Mouse (Mus musculus): ENCODE data around the gene Gpkow. TPM values are rescaled to one million over a fixed set of nuclear protein-coding genes. Genes with fewer than 3 reads are reported as not detected.
A peak's percentile ranks its signal among the peaks of the same experiment; 100 is the strongest.

Gene Gpkow
- total RNA-seq, 2 experiments from 2014 or later, result 21.2 to 32.7 TPM

DNA sequence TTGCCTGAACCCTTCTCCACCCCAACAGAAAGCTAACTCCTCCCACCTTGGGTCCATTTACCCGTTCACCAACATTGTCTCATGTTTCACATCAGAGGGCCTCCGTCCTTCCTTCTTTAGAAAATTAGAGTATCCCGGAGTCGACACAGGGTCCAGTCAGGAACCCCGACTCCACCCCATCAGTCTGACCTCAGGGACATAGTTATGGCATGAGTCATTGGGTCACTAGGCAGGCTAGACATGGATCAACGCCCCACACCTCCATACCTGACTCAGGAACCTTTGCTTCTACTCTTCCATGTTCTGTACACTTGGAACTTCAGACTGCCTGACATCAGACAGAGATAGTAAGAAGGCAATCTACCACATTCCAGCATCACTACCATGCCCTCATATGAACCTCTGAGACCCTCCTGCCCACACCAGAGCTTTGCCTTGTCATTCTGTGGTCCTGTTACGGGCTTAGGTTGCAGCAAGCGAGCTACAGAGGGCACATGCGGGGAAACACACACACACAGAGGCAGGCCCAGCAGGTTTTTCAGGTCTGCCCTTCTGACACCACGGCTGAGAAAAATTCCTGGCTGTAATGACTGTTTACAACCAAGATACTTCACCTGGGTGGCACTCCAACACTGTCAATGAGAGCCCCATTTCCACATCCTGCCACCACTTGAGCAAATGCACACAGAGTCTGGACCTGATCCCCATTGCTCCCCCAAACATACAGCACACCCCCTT, 43.3 kb downstream of the Gpkow start:
- no peak for ATAC-seq (replicated peaks; ENCODE audit: poor library complexity, severe bottlenecking)

DNA sequence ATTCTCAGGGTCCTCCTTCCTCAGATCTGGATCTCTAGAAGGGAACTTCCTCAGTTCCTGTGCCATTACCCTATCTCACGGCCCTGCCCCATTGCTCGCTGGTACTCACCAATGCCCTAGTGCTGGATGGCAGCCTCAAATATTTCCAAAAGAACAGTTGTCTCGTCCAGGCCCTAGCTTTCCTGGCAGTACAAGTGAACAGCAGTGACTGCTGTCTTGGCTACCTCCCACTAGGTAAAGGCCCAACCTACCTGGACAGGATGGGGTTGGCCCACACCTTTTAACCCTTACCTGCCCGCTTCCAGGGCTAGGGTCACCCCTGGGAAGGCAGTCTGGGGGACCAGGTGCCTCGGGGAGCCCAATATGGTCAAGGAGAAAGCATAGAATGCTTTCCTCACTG, 44.2 kb downstream of the Gpkow start:
- no peak for ATAC-seq (replicated peaks; ENCODE audit: poor library complexity, severe bottlenecking)

DNA sequence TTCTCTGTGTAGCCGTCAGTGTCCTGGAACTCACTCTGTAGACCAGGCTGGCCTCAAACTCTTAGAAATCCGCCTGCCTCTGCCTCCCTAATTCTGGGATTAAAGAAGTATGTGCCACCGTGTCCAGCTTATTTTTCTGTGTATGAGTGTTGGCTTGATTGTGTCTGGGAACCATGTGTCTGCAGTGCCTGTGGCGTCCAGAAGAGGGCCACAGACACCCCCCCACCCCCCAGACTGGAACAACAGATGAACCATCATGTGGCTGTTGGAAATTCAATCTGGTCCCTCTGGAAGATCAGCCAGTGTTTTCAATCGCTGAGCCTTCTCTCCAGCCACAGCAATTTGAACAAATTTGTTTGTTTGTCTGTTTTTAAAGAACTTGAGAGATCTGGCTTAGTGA, 46.5 kb downstream of the Gpkow start:
- no peak for ATAC-seq (replicated peaks; ENCODE audit: poor library complexity, severe bottlenecking)

DNA sequence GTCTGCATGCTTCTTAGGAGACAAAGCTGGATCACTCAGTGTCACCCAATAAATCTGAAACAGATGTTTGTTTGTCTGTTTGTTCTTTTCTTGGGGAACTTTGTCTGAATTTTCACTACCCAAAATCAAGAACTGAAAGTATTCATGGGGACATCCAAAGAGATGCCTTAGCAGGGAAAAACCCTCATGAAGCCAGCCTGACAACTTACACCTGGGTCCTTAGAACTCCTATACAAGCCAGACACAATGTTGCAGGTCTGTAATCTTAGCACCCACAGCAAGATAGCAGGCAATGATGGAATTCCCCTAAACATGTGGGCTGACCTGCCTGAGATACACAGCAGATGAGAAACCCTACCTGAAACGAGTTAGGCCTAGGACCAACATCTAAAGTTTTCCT, 48.0 kb downstream of the Gpkow start:
- no peak for ATAC-seq (replicated peaks; ENCODE audit: poor library complexity, severe bottlenecking)

DNA sequence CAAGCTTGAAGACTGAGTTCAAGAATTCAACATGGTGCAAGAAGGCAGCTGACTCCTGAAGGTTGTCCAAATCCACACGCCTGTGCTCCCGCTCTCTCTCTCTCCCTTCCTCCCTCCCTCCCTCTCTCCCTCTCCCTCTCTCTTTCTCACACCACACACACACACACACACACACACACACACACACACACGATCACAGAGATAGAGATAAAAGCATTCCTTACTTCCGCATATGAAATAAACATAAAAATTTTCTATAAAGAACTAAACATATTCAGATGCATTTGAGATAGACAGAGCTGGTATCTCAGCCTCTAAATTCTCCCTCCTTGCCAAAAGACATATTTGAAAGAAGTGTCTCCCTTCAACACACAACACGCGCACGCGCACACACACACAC, 48.5 kb downstream of the Gpkow start:
- no peak for ATAC-seq (replicated peaks; ENCODE audit: poor library complexity, severe bottlenecking)

DNA sequence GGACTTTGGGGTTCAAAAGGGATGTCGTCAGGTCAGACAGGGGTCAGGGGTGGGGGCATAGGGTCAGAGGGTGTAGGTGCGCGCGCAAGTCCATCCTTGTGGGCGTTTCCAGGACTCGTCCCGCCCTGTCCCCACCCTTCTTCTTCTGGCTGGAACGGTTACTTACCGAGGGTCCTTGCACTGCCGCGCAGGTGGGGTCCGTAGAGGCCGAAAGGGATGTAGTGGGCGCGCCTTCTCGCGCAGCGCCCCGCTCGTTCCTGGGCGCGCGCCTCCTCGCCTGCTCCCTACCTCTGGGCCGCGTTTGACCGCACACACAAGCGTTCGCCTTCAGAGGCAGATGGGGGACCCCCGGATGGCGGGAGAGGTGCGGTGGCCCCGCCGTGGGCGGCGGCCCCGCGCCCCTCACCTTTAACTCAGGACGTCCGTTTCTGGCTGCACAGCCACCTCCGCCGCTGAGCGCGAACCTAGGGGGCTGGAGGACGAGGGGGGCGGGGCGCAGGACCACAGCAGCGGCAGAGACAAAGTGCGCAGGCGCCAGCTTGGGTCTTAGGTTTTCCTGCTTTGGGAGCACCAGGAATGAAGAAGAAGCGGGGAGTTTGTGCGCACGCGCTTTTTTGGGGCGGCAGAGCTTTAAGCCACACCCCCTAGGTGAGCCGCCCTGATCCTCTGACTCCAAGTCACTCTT, 53.6 kb downstream of the Gpkow start, which contains the start of gene Ccdc120:
Gene Ccdc120, minus strand, starts transcription at position 474 of the 685 bp plus-strand sequence.
- ATAC-seq (replicated peaks; ENCODE audit: poor library complexity, severe bottlenecking), result peak; percentile 59

DNA sequence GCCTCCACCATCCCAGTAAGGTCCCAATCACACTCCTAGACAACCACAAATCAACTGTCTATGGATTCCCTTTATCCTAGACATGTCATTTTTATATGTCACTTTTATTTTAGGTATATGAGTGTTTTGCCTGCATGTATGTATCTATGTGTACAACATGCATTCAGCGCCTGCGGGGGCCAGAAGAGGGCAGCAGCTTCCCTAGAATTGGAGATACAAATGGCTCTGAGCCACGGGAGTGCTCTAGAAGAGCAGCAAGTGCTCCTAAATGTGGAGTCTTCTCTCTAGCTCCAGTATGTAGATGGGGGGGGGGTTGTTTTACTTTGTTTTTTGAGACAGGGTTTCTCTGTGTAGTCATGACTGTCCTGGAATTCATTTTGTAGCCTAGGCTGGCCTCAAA, 56.7 kb downstream of the Gpkow start:
- peak; percentile 70 for ATAC-seq (replicated peaks; ENCODE audit: poor library complexity, severe bottlenecking)

Other genes with a start within 250 kb of the Gpkow start
- gene Foxp3, start 123.5 kb upstream of the Gpkow start, total RNA-seq (2014; fragmentation: Nextera tagmentation), result not detected in 2 replicates
- gene Foxp3, start 123.5 kb upstream of the Gpkow start, total RNA-seq (2017), result not detected in 2 replicates
- 0.30 and 1.8 TPM in 2 replicates for gene Ppp1r3f, start 122.8 kb upstream of the Gpkow start, total RNA-seq (2014; fragmentation: Nextera tagmentation)
- gene Ppp1r3f, start 122.8 kb upstream of the Gpkow start, total RNA-seq (2017), result 0.26 and 1.6 TPM in 2 replicates
- gene Ccdc22, start 91.6 kb upstream of the Gpkow start, total RNA-seq (2014; fragmentation: Nextera tagmentation), result 37.5 and 38.0 TPM in 2 replicates
- 41.4 and 45.7 TPM in 2 replicates for gene Ccdc22, start 91.6 kb upstream of the Gpkow start, total RNA-seq (2017)
- 0.53 TPM in 1 of 2 replicates, not detected in the other for gene Cacna1f, start 90.0 kb upstream of the Gpkow start, total RNA-seq (2014; fragmentation: Nextera tagmentation)
- gene Cacna1f, start 90.0 kb upstream of the Gpkow start, total RNA-seq (2017), result 0.09 and 0.46 TPM in 2 replicates
- 0.23 and 0.97 TPM in 2 replicates for gene Syp, start 58.7 kb upstream of the Gpkow start, total RNA-seq (2014; fragmentation: Nextera tagmentation)
- gene Syp, start 58.7 kb upstream of the Gpkow start, total RNA-seq (2017), result 0.13 TPM in 1 of 2 replicates, not detected in the other
- gene Prickle3, start 39.9 kb upstream of the Gpkow start, total RNA-seq (2014; fragmentation: Nextera tagmentation), result 8.4 and 12.5 TPM in 2 replicates
- gene Prickle3, start 39.9 kb upstream of the Gpkow start, total RNA-seq (2017), result 2.6 and 2.7 TPM in 2 replicates
- gene Plp2, start 25.7 kb upstream of the Gpkow start, total RNA-seq (2014; fragmentation: Nextera tagmentation), result 51.4 and 73.9 TPM in 2 replicates
- 16.0 and 20.9 TPM in 2 replicates for gene Plp2, start 25.7 kb upstream of the Gpkow start, total RNA-seq (2017)
- not detected in 2 replicates for gene Magix, start 15.9 kb upstream of the Gpkow start, total RNA-seq (2014; fragmentation: Nextera tagmentation)
- gene Magix, start 15.9 kb upstream of the Gpkow start, total RNA-seq (2017), result 0.17 TPM in 1 of 2 replicates, not detected in the other
- 24.1 and 31.2 TPM in 2 replicates for gene Wdr45, start 17.2 kb downstream of the Gpkow start, total RNA-seq (2014; fragmentation: Nextera tagmentation)
- 22.5 and 27.6 TPM in 2 replicates for gene Wdr45, start 17.2 kb downstream of the Gpkow start, total RNA-seq (2017)
- not detected in 2 replicates for gene Gm45208, start 25.1 kb downstream of the Gpkow start, total RNA-seq (2014; fragmentation: Nextera tagmentation)
- not detected in 2 replicates for gene Gm45208, start 25.1 kb downstream of the Gpkow start, total RNA-seq (2017)
- gene Praf2, start 31.3 kb downstream of the Gpkow start, total RNA-seq (2014; fragmentation: Nextera tagmentation), result 4.3 and 16.1 TPM in 2 replicates
- 2.8 and 6.2 TPM in 2 replicates for gene Praf2, start 31.3 kb downstream of the Gpkow start, total RNA-seq (2017)
- not detected in 2 replicates for gene Ccdc120, start 53.8 kb downstream of the Gpkow start, total RNA-seq (2014; fragmentation: Nextera tagmentation)
- 0.04 and 0.21 TPM in 2 replicates for gene Ccdc120, start 53.8 kb downstream of the Gpkow start, total RNA-seq (2017)
- 17.4 and 27.8 TPM in 2 replicates for gene Tfe3, start 65.4 kb downstream of the Gpkow start, total RNA-seq (2014; fragmentation: Nextera tagmentation)
- gene Tfe3, start 65.4 kb downstream of the Gpkow start, total RNA-seq (2017), result 5.7 and 7.2 TPM in 2 replicates
- gene Gripap1, start 92.6 kb downstream of the Gpkow start, total RNA-seq (2014; fragmentation: Nextera tagmentation), result 43.6 and 52.5 TPM in 2 replicates
- 59.7 and 78.0 TPM in 2 replicates for gene Gripap1, start 92.6 kb downstream of the Gpkow start, total RNA-seq (2017)
- 0.32 and 2.5 TPM in 2 replicates for gene Kcnd1, start 125.2 kb downstream of the Gpkow start, total RNA-seq (2014; fragmentation: Nextera tagmentation)
- gene Kcnd1, start 125.2 kb downstream of the Gpkow start, total RNA-seq (2017), result 0.31 TPM in 1 of 2 replicates, not detected in the other
- 44.0 and 47.5 TPM in 2 replicates for gene Otud5, start 144.2 kb downstream of the Gpkow start, total RNA-seq (2014; fragmentation: Nextera tagmentation)
- 56.4 and 57.4 TPM in 2 replicates for gene Otud5, start 144.2 kb downstream of the Gpkow start, total RNA-seq (2017)
- 6.3 and 7.1 TPM in 2 replicates for gene Pim2, start 181.1 kb downstream of the Gpkow start, total RNA-seq (2014; fragmentation: Nextera tagmentation)
- gene Pim2, start 181.1 kb downstream of the Gpkow start, total RNA-seq (2017), result 0.78 and 1.5 TPM in 2 replicates
- 18.7 and 35.6 TPM in 2 replicates for gene Slc35a2, start 186.9 kb downstream of the Gpkow start, total RNA-seq (2014; fragmentation: Nextera tagmentation)
- 14.6 and 19.6 TPM in 2 replicates for gene Slc35a2, start 186.9 kb downstream of the Gpkow start, total RNA-seq (2017)
- gene Pqbp1, start 202.1 kb downstream of the Gpkow start, total RNA-seq (2014; fragmentation: Nextera tagmentation), result 53.9 and 80.4 TPM in 2 replicates
- gene Pqbp1, start 202.1 kb downstream of the Gpkow start, total RNA-seq (2017), result 130 and 144 TPM in 2 replicates
- gene Timm17b, start 202.2 kb downstream of the Gpkow start, total RNA-seq (2014; fragmentation: Nextera tagmentation), result 80.9 and 119 TPM in 2 replicates
- gene Timm17b, start 202.2 kb downstream of the Gpkow start, total RNA-seq (2017), result 62.7 and 111 TPM in 2 replicates
- gene Gm10491, start 210.7 kb downstream of the Gpkow start, total RNA-seq (2014; fragmentation: Nextera tagmentation), result not detected in 2 replicates
- not detected in 2 replicates for gene Gm10491, start 210.7 kb downstream of the Gpkow start, total RNA-seq (2017)
- gene Gm10490, start 212.4 kb downstream of the Gpkow start, total RNA-seq (2014; fragmentation: Nextera tagmentation), result not detected in 2 replicates
- not detected in 2 replicates for gene Gm10490, start 212.4 kb downstream of the Gpkow start, total RNA-seq (2017)
- not detected in 2 replicates for gene Pcsk1n, start 222.7 kb downstream of the Gpkow start, total RNA-seq (2014; fragmentation: Nextera tagmentation)
- gene Pcsk1n, start 222.7 kb downstream of the Gpkow start, total RNA-seq (2017), result not detected in 2 replicates
- not detected in 2 replicates for gene Eras, start 231.5 kb downstream of the Gpkow start, total RNA-seq (2014; fragmentation: Nextera tagmentation)
- not detected in 2 replicates for gene Eras, start 231.5 kb downstream of the Gpkow start, total RNA-seq (2017)